Mouse (Mus musculus) heart, postnatal 25 days (tissue): ENCODE results near the gene Gm49320. TPM values are rescaled to one million over a fixed set of nuclear protein-coding genes. Genes with fewer than 3 reads are reported as not detected.

Experiments used
- DNase-seq: peaks from one replicate; pipeline ENCODE4 v3.0.0; 2022; ENCODE audit warnings: low spot score
- intact Hi-C: fragments of 180-260 bp; cut with DNase I; formaldehyde crosslinking; loops from one replicate; pipeline ENCODE4 v1.15.1; 2025
- total RNA-seq, 2 experiments: library from RNA; stranded (reverse); gene quantifications; 2 replicates each; pipeline ENCODE4 v1.2.3; 2021

The Gm49320 gene
- total RNA-seq, 2 experiments from 2014 or later, result not detected

DNA sequence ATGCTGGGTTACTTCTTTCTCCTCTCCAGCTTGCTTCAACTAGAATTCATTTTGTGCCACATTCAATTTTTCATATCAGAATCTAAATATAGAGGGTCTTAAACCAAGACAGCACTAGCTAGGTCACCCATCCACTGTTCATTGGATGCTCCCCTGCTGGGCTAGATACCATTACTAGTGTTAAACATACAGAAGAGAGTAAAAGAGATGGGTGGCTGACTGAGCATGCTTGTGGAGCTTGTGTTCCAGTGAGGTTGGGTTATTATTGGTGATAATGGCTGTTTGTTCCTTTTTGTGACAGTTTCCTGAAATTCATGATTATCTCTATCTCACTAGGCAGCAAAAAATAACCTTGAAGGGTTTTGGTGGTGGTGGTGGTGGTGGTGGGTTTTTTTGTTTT lies 16.6 kb upstream of the Gm49320 start:
- DNase-seq, result no peak
- intact Hi-C loops, result no loop called here

DNA sequence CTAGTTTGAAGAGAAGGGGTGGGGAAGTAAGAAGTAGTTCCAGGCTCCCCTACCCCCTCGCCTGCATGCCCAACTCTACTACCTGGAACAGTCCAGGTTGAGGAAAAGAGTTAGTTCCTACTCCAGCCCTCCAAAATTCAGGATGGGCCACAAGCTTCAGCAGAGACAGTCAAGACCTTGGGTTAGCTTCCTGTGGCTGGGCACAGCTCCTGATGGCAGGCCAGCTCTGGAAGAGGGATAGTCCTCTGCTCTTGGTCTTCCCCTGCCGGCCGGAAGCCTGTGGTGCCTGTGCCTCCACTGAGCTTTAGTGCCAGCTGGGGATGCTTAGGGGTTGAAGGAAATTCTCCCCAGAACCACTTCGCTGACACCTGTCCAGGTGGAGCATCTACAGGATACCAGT lies 12.3 kb upstream of the Gm49320 start:
- intact Hi-C loops, result no loop called here

DNA sequence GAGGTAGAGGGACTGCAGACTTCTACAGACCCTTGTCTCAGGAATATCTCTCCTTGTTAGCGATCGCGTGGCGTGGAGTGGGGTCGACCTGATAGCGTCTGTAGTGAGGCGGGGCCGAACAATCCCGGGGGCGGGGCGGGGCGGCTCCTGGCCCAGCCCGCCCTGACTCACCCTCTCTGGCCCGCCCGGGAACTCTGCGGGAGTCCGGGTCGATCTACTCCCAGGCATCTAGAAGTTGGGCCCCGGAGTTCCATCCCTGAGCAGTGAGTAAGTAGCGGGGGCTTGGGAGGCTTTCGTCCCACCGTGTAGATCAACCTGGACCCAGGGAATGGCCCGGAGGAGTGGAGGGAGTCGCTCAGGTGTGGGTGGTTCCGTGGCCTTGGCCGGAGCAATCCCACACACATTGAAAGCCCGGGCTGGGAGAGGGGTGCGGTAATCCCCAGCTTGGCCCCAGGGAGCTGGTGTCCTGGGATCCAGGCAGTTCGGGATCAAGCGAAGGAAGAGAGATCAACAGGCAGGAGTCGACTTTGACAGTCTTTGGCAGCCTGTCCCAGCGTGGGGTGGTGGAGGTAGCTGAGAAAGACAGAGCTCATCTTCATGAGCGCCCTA lies 11.8 kb upstream of the Gm49320 start, which contains the start of gene Lrrc8e:
Lrrc8e (plus strand) TSS at position 89 of the 609 bp plus-strand sequence.
- no peak for DNase-seq
- intact Hi-C loops, result no loop called here

More for the DNA sequence above, 12.3 kb upstream of the Gm49320 start:
- no peak for DNase-seq

DNA sequence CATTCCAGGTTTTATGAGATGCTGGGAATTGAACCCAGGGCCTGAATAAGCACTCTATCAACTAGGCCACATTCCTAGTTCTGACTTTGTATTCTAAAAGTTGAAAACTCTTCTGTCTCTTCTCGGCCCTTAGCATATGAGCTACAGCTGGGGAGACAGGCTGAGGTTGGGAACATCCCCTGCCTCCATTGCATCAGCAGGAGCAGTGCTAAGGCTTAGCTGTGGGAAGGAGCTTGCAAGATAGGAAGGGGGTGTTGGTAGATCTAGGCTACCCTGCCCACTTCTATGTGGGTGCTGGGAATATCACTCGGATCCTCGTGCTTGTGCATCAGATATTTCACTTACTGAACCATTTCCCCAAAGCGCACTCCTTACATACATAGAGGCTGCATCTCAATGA lies 10.7 kb upstream of the Gm49320 start:
- no peak for DNase-seq
- intact Hi-C loops, result no loop called here

DNA sequence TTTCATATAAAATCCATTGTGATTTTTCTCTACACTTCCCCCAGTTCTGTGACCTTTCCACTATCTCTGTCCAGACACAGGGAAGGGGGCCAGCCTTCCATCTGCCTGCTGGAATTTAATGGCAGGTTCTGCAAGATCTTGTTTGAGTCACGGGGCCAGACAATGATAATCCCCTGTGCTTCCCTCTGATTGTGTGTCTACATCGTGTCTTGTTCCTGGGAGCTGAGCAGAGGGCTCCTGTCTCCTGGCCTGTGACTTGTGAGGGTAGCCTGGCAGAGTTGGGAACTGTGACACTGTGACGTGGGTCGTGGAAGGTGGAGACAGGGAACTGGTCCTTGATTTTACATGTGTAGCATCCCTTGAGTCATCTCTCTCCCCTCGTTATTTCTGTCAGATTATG lies 8.9 kb upstream of the Gm49320 start:
- no peak for DNase-seq
- intact Hi-C loops, result no loop called here

DNA sequence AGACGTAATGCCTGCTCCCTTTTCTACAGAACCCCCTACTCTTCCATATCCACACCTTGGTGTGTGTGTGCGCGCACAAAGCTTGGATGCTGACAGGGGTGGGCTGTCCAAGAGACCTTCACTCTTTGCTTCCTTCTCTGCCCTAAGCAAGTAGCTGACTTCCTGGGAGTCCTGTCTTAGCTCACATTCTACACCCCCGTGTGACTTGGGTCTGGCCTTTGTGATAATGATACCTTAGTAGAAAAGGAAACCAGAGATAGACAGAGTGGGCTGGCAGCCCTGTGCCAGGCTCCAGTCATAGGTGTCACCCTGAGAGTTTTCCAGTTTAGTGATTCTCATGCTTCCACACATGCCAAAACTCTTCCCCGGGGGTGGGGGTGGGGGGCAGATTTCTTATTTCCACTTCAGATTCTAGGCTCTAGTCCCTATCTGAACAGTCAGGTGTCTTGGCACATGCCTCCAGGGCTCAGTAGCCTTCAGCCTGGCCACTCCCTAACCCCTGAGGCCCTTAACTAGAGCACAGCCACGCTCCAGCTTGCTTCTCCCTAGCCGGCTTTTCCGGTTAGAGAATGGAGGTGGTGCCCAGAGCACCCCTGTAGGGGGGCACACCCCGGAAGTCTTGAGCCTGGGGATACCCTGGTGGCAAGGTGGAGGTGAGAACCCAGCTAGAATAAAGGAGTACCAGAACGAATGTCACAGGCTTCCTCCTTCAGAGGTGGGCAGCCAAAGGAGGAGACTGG lies 7.9 kb upstream of the Gm49320 start:
- no peak for DNase-seq
- intact Hi-C loops, result no loop called here

DNA sequence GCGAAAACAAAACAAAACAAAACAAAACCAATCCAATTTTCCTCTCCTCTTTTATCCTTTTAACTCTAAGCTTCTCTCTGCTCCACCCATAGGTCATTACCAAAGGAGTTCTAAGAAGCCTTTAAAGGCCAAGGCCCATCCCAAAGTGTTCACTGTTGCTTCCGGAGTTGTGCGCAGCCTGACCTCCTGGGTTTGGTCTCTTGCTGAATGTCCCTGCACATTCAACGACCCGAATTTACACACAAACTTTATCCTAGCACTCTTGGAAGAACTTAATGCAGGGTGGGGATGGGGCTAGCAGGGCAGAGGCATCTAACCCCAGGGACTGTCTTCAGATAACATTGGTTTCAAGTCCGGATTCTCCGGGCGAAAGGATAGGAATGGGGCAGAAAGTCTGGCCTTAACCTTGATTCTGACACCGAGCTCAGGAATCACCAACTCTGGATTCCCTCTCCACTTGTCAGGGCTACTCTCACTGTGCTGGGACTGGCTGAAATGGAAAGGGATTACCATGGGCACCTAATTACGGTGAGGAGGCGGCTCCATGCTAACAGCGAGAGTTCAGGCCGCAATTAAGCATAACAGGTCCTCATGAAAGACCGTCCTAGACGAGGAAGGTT lies 741 bp upstream of the Gm49320 start:
- DNase-seq, result no peak
- intact Hi-C loops, result loop anchor here (2.0 to 5.0 kb wide), 2 partner anchors 15 to 254 kb away; partner anchors contain the start of genes Cers4 and Snapc2

DNA sequence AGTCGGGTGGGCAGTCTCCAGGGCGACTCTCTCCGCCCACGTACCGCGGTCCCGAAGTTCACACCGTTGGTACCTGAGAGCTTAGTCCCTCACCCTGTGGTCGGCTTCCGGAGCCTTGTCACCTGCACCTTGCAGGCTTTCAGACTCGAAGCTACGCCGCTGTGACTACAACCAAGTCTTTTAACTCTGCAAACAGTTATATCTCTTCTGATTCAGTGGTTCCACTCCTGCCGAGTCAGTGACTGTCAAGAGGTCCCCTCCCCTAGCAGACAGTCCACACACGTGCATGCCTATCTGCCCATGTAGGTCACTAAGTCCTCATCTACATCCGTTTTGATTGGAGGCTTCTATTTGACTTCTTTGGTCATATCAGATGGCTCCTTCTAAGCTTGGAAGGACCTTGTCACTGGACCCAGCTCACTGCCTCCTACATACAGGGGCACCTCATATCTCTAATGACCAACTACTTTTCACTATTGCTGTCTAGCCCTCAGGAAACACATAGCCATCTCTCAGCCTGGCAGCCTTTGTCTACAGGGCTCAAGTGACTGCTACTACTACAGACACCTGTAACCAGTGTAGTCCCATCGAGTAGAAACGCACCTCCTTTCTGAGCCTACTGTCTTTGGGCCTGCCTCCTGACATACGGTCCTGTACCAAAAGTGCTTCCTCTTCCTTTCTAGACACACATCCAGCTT lies 677 bp downstream of the Gm49320 start:
- DNase-seq, result no peak
- intact Hi-C loops, result loop anchor here (2.0 to 5.0 kb wide), 2 partner anchors 13 to 253 kb away; partner anchors contain the start of genes Cers4 and Snapc2

DNA sequence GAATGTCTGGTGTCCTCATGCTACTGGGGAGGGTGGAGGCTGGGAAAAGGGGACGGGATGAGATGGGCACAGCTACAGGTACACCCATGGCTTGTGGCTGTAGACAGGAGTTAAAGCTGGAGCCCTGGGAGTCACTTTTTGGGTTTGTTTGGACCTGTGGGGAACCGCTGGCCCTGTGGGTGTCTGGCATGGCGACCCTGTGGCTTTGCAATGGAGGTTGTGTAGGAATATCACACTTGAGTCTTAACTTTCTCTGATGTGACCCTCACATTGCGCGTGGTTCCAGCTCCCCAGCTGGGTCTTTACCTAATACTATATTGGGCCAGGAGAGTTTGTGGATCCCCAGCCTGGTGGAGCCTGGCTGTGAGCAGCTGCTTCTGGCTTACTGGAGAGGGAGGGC lies 6.4 kb downstream of the Gm49320 start:
- DNase-seq, result no peak
- intact Hi-C loops, result no loop called here

DNA sequence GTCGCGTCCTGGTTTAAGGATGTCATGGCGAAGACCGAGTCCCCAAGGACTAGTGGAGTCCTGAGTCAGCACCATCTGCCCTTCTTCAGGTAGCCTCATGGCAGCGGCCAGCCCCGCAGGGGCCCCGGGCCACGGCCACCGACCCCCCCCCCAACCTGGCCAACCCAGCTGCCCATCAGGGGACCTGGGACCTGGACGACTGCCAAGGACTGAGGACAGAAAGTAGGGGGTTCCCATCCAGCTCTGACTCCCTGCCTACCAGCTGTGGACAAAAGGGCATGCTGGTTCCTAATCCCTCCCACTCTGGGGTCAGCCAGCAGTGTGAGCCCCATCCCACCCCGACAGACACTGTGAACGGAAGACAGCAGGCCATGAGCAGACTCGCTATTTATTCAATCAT lies 7.1 kb downstream of the Gm49320 start:
- DNase-seq, result no peak
- intact Hi-C loops, result no loop called here

DNA sequence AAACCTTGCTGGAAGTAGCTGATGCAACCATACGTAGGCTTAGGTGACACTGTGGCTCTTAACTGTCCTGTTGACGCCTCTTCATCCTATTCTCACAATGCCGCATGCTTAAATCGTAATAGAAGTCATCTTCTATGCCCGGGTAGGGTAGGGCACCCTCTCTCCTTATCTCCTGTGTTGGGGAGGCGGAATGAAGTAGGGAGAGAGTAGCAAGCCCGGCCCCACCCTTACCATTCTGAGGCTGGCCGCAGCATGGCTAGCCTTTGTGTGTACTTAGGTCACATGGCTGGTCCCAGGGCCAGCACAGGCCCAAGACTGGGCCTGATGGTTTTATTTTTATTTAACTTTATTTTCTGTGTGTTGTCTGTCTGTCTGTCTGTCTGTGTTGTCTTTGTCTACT lies 8.6 kb downstream of the Gm49320 start:
- intact Hi-C loops, result no loop called here
- no peak for DNase-seq

DNA sequence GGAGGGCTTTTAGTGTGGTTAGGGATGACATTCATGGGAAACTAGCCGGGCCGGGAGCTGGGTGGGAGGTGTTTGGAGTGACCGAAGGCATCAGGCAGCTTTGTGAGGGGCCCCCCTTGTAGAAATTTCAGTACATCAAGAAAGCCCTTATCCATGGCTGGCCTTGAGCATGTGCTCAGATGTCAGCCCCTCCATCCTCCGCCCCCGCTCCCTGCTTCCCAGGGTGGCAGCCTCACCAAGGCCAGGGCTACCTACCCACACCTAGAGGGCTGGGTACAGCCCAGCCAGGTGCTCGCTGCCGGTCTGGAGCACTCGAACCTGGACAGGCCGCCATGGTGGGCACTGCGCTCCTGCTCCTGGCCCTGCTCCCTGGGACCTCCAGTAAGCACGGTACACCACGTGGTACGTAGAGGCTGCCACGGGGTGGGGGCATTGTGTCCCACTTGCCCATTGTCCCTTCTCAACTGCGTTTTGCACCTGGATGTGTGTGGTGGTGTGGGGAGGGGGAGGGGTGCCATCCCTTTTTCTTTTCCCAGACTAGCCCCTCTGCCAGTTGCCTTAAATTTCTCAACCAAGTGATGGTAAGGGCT lies 9.4 kb downstream of the Gm49320 start, which contains the start of gene Tgfbr3l:
Tgfbr3l (plus strand) TSS at position 264 of the 590 bp plus-strand sequence.
- DNase-seq, result no peak
- intact Hi-C loops, result no loop called here

DNA sequence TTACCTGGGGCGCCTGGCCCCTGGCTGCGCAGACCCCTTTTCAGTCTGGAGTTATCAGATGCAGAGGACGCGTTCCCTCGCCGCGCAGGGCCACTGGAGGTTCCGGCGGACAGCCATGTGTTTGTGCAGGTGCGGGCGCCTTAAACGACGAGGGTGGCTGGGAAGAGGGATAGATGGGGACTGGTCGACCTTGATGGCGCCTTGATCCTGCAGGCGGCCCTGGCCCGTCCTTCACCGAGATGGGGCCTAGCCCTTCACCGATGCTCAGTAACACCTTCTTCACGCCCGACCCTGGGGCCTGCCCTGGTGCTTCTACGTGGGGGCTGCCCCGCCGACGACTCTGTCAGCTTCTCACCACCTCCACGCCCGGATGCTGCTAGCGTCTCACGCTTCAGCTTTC lies 10.5 kb downstream of the Gm49320 start:
- DNase-seq, result no peak
- intact Hi-C loops, result no loop called here

DNA sequence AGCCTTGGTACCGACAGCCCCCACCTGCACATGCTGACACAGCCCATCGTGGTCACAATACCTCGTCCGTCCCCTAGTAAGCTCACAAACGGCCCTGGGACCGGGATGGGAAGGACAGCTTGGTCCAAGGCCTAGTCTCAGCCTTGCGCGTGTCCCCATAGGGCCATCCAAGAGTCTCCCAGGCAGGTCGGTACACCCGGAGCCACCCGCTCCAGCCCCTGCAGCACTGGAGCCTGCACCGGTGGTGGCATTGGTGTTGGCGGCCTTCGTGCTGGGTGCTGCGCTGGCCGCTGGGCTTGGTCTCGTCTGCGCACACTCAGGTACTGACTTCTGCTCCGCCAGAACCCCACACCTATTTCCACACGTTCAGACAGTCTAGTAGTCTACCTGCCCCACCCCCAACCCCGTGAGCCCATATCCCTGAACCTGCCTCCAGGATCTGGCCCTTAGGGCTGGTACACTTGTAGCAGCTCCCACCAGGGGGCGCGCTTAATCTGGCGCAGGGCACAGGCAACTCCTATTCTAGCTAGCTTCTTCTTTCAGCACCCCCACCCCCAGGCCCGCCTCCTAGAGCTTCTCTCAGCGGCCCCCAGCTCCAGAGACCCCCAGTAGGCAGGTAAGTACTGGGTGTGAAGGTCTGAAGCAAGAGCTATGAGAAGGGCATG lies 11.8 kb downstream of the Gm49320 start:
- intact Hi-C loops, result loop anchor here (2.0 to 10.0 kb wide), 4 partner anchors 72 to 424 kb away; no protein-coding TSS in a partner anchor
- DNase-seq, result peak; percentile 56

DNA sequence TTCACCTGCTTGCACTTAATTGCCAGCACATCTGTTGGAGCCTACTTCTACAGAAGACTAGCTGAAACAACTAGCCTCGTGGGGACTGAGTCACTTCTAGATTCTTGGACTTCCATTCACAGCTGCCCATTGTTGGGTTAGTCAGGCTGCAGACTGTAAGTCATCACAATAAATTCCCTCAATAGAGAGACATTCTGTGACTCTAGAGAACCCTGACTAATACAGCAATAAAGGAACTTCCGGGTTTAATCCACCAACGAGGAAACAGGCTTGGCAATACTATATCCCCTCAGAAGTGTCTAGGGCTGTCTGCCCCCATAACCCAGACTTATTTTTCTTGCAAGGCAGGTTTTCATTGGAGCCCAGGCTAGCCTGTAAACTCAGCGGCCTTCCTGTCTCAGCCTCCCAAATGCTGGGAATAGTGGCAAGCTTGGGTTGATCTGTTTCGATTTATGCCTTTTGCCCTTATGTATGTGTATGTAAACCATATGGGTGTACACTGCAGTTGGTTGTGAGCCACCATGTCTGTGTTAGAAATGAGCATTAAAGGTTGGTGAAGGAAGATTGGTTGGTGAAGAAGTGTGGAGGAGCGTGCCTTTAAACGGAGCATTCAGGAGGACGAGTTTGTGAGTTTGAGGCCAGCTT lies 13.6 kb downstream of the Gm49320 start:
- DNase-seq, result no peak
- intact Hi-C loops, result loop anchor here (2.0 to 10.0 kb wide), 4 partner anchors 13 to 423 kb away; partner anchors contain the start of genes Gm49320 and Map2k7

DNA sequence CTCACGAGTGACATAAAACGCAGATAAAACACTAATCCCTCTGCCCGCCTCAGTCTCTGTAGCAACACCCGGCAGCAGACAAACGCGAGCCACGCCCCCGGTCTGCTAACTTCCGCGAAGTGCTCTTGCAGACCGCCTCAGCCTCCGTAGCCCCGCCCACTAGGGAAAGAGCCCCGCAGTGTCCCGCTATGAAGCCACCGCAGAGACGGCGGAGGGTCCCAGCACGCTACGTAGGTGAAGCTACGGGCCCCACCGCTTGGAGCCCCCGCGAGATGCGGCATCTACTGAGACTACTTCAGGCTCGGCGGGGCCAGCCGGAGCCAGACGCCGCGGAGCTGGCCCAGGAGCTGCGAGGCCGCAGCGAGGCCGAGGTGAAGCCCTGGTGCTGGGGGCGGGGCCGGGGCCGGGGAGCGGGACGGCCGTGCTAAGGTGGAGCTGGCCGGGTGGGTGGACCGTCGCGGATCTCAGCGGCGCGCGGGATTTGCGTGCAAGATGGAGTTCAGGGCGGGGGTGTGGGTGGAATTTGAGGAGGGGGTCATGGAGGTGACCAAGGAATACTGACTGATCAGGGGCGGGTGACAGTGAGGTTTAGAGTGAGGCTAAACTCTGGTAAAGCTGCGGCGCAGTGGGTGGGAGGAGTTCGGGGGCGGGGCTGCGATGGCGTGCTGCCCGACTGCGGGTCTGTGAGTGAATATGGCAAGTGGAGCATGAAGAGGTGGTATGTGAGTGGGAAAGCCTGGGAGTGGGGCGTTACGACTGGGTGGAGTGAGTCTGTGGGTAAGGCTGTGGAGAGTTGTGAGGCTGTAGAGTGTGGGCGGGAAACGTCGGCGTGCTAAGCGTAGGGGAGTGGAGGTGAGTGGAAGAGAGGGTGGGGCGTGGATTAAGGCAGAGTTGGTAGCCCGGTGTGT lies 14.5 kb downstream of the Gm49320 start, which contains the start of gene Snapc2:
Snapc2 (plus strand) TSS at position 147 of the 908 bp plus-strand sequence.
- intact Hi-C loops, result loop anchor here (2.0 to 10.0 kb wide), 4 partner anchors 14 to 422 kb away; partner anchors contain the start of genes Gm49320 and Map2k7
- peak; percentile 89 for DNase-seq

DNA sequence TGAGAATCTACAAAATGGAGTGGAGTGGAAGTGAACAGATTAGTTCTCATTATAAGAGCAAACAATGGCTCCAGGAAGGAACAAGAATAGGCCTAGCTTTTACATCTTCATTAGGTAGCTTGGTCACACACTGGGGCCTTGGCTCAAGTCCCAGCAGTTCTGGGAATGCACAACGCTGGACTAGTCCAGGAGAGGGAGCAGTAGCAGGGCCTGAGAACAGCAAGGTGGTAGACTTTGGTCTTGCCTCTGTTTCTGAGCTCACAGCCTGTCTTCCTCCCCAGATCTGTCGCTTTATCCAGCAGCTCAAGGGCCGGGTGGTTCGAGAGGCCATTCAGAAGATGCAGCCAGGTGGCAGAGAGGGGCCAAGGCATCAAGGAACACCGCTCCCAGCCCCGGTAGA lies 15.3 kb downstream of the Gm49320 start:
- no peak for DNase-seq
- intact Hi-C loops, result loop anchor here (5.0 to 10.0 kb wide), 3 partner anchors 118 to 421 kb away; no protein-coding TSS in a partner anchor
